Mouse (Mus musculus) heart, postnatal 14 days (tissue): ENCODE data around the gene Nup54. TPM values are rescaled to one million over a fixed set of nuclear protein-coding genes. Genes with fewer than 3 reads are reported as not detected.

Source experiments
- DNase-seq, 2 experiments: peaks; one replicate each; pipeline ENCODE4 v3.0.0; 2021 to 2022
- intact Hi-C: fragments of 180-260 bp; cut with DNase I; formaldehyde crosslinking; loops from one replicate; pipeline ENCODE4 v1.15.1; 2025
- microRNA-seq, 2 experiments: library from miRNA; unstranded; fragments of <30 nt; microRNA quantifications; one replicate each; pipeline ENCODE4 v1.2.0; 2021 to 2022
- total RNA-seq, 2 experiments: library from RNA; stranded (reverse); gene quantifications; 2 replicates each; pipeline ENCODE4 v1.2.3; 2021

Nup54 gene
- total RNA-seq, 2 experiments from 2014 or later = 15.8 to 17.0 TPM

DNA sequence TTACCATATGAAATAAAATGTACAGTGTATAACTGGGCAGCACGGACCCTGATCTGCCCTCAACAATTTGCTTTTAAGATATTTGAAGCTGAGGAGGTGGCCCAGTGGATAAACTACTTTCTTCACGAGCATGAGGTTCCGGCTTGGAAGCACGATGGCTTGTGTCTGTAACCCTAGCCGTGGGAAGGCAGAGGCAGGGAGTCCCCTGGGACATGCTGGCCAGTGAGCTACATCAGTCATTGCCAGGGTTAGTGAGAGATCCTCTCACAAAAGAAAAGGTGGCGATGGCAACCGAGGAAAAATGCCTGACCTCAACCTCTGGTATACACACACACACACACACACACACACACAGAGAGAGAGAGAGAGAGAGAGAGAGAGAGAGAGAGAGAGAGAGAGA lies 51.3 kb downstream of the Nup54 start:
- intact Hi-C loops = loop anchor here (2.0 kb wide), 1 partner anchor 15 kb away; no protein-coding TSS in a partner anchor
- no peak for DNase-seq

- intact Hi-C loops = loop anchor here (2.0 kb wide), 1 partner anchor 16 kb away; no protein-coding TSS in a partner anchor
These were observed 52.7 kb downstream of the Nup54 start for GRCm38 (mm10) chr5:92382349-92382679.

DNA sequence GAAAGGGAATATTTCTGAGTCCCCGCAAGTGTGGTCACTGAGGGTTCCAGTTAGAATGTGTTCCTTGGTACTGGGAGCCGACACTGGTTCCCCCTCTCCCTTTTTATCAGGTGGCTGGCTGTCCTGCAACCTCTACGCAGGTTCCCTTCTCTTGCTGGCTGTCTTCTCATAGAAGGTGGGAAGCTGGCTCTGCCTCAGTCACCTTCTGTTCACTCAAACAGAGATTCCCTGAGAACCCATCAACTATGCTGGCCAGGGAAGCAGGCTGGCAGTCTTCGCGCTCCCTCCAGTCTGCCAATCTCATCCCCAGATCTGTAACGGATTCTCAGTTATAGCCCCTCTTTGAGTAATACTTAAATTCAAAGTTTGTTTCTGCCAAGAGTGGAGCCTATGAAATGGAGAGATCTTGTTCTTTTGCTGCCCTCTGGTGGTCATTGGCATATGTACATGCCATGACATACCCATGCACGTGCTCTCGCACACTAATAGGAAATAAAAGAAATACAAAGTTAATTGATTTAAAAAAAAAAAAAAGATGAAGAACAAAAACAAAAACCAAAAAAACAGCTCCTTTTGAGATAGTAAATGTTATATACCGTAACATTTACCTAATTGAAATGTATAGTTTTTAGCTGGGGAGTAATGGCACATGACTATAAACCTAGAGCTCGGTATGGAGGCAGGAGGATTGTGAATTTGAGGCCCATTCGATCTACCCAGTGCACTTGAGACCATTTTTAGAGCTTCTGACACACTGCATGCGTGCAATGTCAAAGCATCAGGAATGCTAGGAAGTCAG lies 53.3 kb downstream of the Nup54 start:
- DNase-seq = peak; percentile 78 to 89
- intact Hi-C loops = loop anchor here (1.0 to 2.0 kb wide), 2 partner anchors 17 to 69 kb away; no protein-coding TSS in a partner anchor

More at GRCm38 (mm10) chr5:92382349-92382679, 52.7 kb downstream of the Nup54 start:
- DNase-seq = no peak

DNA sequence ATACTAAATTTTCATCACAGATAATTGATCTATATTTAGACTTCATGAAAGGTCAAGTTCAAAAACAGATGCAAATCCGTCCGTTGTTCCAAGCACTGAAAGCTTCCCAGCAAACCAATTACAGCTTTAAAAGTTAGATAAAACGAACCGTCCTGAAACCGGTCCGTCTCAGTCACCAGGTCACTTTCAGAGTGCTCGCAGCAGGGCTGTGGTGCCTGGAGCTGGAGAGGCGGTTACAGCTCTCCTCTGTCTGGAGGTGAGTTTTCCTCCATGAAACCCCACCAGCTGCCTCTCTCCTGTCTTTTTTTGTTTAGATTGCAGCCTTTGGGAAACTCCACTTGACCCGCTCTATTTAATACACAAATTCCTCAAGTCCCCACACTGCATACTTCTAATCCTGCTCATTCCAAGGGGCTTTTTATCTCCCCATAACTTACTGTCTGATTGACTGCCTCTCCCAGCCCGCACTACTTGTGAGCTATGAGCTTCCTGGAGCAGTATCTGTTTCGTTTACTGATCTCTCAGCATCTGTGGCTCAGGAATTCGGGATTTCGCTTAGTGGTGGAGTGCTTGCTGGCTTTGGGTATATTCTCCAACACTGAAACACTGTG lies 58.1 kb downstream of the Nup54 start:
- intact Hi-C loops = no loop called here
- no peak for DNase-seq

DNA sequence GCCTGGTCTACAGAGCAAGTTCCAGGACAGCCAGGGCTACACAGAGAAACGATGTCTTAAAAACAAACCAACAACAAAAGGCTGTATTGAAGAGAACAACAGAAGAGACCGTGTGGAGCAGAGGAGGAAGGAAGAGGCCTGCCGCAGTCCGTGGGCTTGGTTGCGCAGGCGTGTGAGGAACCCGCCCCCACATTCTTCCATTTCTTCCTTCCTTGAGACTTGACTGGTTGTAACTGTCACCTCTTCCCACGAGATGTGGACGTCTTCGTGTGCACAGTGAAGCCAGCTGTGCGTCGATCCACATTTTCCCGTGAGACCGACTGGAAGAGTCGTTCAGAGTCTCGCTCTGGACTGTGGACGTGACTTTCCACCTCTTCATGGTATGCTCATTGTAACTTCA lies 59.7 kb downstream of the Nup54 start:
- intact Hi-C loops = no loop called here
- DNase-seq = no peak

DNA sequence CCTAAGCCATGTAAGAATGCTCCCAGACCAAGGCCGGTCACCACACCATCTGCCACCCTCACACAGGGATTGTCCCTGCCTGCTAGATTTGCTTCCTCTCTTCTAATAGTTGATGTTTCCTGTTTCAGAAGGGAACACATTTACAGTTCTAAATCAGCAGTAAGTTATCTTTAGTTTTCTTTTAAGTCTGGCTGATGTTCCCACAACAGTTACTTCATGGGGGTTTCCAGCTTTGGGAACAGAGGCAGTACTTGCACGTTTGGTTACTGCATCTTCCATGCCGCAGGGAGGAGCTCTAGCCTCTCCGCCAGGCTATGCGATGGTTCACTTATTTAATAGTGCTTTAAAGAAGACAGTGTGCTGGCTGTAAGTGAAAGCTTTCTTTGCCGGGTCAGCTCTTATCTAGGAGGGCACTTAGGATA lies 60.3 kb downstream of the Nup54 start:
- DNase-seq = no peak
- intact Hi-C loops = no loop called here

DNA sequence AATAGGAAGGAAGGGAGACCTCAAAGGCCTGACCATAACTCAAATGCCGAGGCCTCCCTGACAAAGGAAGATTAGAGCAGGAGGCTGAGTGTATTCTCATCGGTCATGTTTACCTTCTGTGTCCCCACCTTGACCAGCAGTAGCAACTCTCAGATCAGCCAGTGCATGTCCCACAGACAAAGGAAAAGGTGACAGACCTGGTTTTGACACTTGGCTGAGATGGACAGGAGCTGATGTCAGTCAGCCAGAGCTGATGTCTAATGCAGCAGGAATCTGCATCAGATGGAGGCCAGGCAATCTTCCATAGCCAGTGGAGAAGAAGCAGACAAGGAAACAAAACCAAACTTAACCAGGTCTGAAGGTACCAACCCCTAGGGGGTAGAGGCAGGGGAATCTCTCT lies 62.4 kb downstream of the Nup54 start:
- intact Hi-C loops = no loop called here
- no peak for DNase-seq

DNA sequence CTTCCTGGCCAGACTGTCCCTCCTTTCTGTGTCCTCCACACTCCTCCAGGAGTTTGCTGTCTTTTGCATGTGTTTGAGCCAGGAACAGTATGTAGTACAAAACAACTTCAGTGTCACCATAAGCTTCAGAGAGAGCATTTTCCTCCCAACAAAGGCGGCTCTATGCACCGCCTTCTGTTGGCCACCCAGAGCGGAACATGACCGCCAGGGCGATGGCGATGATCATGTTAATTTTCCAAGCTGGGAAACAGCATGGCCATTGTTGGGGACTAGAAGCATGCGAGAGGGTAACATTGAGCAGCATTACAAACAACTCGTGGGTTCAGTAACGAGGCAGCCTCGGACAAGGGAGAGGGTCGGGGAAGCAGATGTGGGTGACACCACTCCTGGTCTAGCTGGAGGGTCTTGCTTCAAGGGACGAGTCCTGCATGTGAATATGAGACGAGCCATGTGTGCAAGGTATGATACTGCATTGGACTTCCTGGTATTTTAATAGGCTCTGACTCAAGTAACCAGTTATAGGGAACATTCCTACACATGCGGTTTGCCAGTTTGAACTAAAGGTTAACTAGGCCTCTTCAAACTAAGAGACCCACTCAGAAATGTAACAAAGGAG lies 63.5 kb downstream of the Nup54 start:
- intact Hi-C loops = no loop called here
- no peak for DNase-seq

DNA sequence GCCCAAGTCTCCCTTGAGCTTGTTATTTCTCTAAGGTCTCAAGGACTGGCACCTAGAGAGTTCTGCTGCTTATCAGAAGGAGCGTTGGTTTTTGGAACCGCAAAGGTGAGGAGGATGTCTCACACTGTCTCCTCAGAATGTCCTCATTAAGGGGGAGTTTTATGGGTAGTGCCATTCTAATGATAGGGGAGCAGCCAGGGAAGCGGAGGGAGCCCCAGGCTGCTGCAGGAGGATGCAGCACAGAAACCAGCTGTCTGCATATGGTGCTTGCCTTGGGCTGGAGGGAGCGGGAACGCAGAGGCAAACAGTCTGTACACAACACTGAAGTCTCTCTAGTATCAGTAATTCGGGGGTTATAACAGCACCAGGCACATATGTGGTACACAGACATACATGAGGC lies 64.1 kb downstream of the Nup54 start:
- no peak for DNase-seq
- intact Hi-C loops = no loop called here

- DNase-seq = no peak
- intact Hi-C loops = no loop called here
These were observed 64.6 kb downstream of the Nup54 start for GRCm38 (mm10) chr5:92370392-92370791.

- DNase-seq = peak; percentile 66 to 73
- intact Hi-C loops = no loop called here
These were observed 65.6 kb downstream of the Nup54 start for GRCm38 (mm10) chr5:92369151-92369994.

DNA sequence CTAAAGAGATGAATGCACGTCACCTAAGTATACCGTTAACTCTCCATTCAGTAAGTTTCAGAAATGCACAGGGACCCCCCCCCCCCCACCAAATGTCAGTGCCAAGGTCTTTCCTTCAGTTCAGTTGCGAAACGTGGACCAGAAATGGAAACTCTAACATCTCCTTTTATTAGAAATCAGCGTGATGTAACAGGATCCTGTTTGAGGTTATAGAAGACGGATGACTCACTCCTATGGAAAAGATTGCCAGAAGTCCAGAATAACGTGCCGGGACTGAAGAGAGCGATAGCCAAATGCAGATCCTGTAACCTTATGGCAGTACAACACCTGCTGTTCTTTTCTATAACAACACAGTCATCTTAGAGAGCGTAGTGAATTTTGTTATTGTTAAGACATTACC lies 66.6 kb downstream of the Nup54 start:
- no peak for DNase-seq
- intact Hi-C loops = no loop called here

GRCm38 (mm10) chr5:92366565-92366964 lies 68.5 kb downstream of the Nup54 start:
- DNase-seq = no peak
- intact Hi-C loops = no loop called here

Small RNA genes within 50 kb of the gene (microRNA-seq; reads per million reads assigned to microRNA genes)
- gene Mir6415 = 0 reads per million in 2 experiments

Other genes with a start within 250 kb of the Nup54 start
- gene U90926, start 219.8 kb downstream of the Nup54 start, total RNA-seq = not detected
- gene Ppef2, start 178.9 kb downstream of the Nup54 start, total RNA-seq = not detected
- 10 to 100 TPM; 11.1 to 12.4 TPM for gene Naaa, start 157.0 kb downstream of the Nup54 start, total RNA-seq
- 10 to 100 TPM; 12.4 to 13.9 TPM for gene Sdad1, start 124.7 kb downstream of the Nup54 start, total RNA-seq
- under 1 TPM; 0.57 to 0.88 TPM for gene Cxcl9, start 107.1 kb downstream of the Nup54 start, total RNA-seq
- 100 to 1,000 TPM; 620 to 781 TPM for gene Art3, start 103.4 kb downstream of the Nup54 start, total RNA-seq
- gene Cxcl10, start 86.3 kb downstream of the Nup54 start, total RNA-seq = under 1 TPM in 1 of 2 experiments, not detected in 1; 0.80 TPM
- gene Scarb2, start 71.6 kb upstream of the Nup54 start, total RNA-seq = 10 to 100 TPM; 71.5 to 72.9 TPM
- not detected for gene Fam47e, start 119.8 kb upstream of the Nup54 start, total RNA-seq
- 1 to 10 TPM; 2.6 to 4.0 TPM for gene Stbd1, start 167.8 kb upstream of the Nup54 start, total RNA-seq
- gene Ccdc158, start 240.1 kb upstream of the Nup54 start, total RNA-seq = not detected
- 10 to 100 TPM; 33.4 to 37.7 TPM for gene Shroom3, start 248.2 kb upstream of the Nup54 start, total RNA-seq